Mouse (Mus musculus): ENCODE measurements around the gene Tspan14.

- no peak for TF ChIP-seq ZC3H11A (IDR thresholded peaks at IDR 0.05; ENCODE audit: borderline replicate concordance, low read depth, low read length)
- TF ChIP-seq HCFC1 (IDR thresholded peaks at IDR 0.05; ENCODE audit: borderline replicate concordance, insufficient read depth, low read length): no peak
- TF ChIP-seq MAFK (IDR thresholded peaks at IDR 0.05; ENCODE audit: insufficient read depth, low read depth, low read length): no peak
Observed at GRCm38 (mm10) chr14:40935054-40935453, 31.6 kb downstream of the Tspan14 start.

All from ES-E14 (cell line).